Mouse (Mus musculus) hindbrain, embryonic 11.5 days (tissue): ENCODE measurements at regions not wholly inside any gene's neighbourhood (a gene's known extent, or its start where the extent isn't known, plus 50 kb on each side); places are given as distances from the start of the nearest gene placed in this dataset.

Experiments
- ATAC-seq: fragments of 200-750 bp; cut with Nextera tagmentation; 2 replicates; pipeline ENCODE4 v1.8.0; 2017; ENCODE audit warnings: mild to moderate bottlenecking, moderate TSS enrichment, moderate library complexity; ENCODE audit not compliant: low FRiP score
- DNase-seq: peaks from one replicate; pipeline ENCODE4 v3.0.0-alpha.2; 2015; ENCODE audit warnings: low spot score
- H3K27ac ChIP-seq: fragments of 300-500 bp; sonication (generic); 2 replicates; pipeline ENCODE4 v1.5.1; 2014; ENCODE audit warnings: mild to moderate bottlenecking, low read depth, low read length
- H3K27me3 ChIP-seq: fragments of 300-500 bp; sonication (generic); 2 replicates; pipeline ENCODE4 v1.6.1; 2014; ENCODE audit warnings: mild to moderate bottlenecking, low read length, moderate library complexity, mixed read lengths; ENCODE audit not compliant: control insufficient read depth, insufficient read depth
- H3K36me3 ChIP-seq: fragments of 300-500 bp; sonication (generic); 2 replicates; pipeline ENCODE4 v1.6.1; 2014; ENCODE audit warnings: mild to moderate bottlenecking, low read length, moderate library complexity, mixed read lengths; ENCODE audit not compliant: control insufficient read depth, insufficient read depth
- H3K4me1 ChIP-seq: fragments of 300-500 bp; sonication (generic); replicated peaks from 2 replicates; pipeline ENCODE4 v1.6.1; 2014; ENCODE audit warnings: low read length, mixed read lengths; ENCODE audit not compliant: control insufficient read depth, insufficient read depth
- H3K4me2 ChIP-seq: fragments of 300-500 bp; sonication (generic); replicated peaks from 2 replicates; pipeline ENCODE4 v1.6.1; 2014; ENCODE audit warnings: mild to moderate bottlenecking, low read depth, low read length
- H3K4me3 ChIP-seq: fragments of 300-500 bp; sonication (generic); 2 replicates; pipeline ENCODE4 v1.5.1; 2014; ENCODE audit warnings: low read depth, low read length
- H3K9ac ChIP-seq: fragments of 300-500 bp; sonication (generic); 2 replicates; pipeline ENCODE4 v1.6.1; 2014; ENCODE audit warnings: low read depth, low read length
- H3K9me3 ChIP-seq: fragments of 300-500 bp; sonication (generic); 2 replicates; pipeline ENCODE4 v1.6.1; 2016; ENCODE audit warnings: low read length; ENCODE audit not compliant: control insufficient read depth
- WGBS: fragments of 180-500 bp; shearing (Covaris S2); extraction: QIAGEN DNeasy Blood & Tissue Kit; methylation state at CpG from one replicate; pipeline ENCODE4 v1.1.7; 2014; 5-methylcytosine and 5-hydroxymethylcytosine counted together

DNA sequence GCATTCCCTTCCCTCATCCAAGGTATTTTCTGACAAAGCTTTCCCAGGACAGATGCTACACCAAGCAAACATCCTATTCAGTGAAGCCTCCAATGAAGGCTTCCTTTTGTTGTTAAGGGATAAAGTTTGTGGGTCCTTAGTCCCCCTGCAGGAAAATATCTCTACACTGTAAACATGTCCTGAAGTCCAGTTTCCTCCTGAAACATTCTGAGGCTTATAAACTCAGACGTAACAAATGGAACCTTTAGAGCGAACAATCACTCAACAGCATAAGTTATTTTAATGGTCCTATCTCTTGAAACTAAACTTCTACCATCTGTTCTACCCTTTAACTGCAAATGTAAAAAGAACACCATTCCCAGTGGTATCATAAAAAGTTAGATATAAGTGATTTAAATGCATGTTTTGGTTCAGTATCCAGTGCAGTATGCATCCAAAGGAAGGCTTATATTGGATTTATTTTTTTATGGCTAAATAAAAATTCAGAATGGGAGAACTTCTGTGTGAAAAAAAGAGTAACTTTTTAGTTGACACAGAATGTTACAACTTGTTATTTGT, 115.1 kb upstream of the Tapt1 start:
- no peaks in the 10 kb centered on the region for H3K4me1 ChIP-seq
- no peak overlapping the region for H3K4me3 ChIP-seq
- H3K27me3 ChIP-seq: no peaks in the 10 kb centered on the region
- no peaks in the 10 kb centered on the region for H3K9me3 ChIP-seq
- DNase-seq (no peak), ATAC-seq (no peak)
- H3K27ac ChIP-seq: no peak overlapping the region
- H3K4me2 ChIP-seq: no peak overlapping the region
- H3K36me3 ChIP-seq: no peaks in the 10 kb centered on the region
- WGBS: 93% methylated on average over 2 of the region's 2 CpGs
- H3K9ac ChIP-seq: no peak overlapping the region

DNA sequence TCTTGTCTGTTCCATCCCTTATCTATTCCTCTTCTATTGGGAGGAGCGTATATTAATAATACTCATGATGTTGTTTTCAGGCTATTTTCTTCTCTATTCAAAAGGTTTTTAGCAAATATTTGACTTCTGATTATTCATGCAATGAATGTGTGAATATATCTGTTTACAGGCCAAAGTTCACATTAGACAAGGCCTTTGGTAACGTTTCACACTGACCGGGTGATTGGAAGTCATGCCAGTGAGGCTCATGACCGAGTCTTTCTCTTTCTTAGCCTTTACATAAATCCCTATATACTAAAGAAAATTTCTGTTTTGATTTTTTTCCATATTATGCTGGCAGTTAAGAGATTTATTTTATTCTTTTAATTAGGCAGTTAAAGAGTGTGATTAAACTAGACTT, 112.2 kb upstream of the Tapt1 start:
- H3K27me3 ChIP-seq: no peaks in the 10 kb centered on the region
- H3K4me1 ChIP-seq: no peaks in the 10 kb centered on the region
- WGBS: 93% methylated on average over 4 of the region's 4 CpGs
- no peaks in the 10 kb centered on the region for H3K36me3 ChIP-seq
- no peaks in the 10 kb centered on the region for H3K9me3 ChIP-seq
- H3K4me2 ChIP-seq: no peak overlapping the region
- H3K4me3 ChIP-seq: no peak overlapping the region
- H3K9ac ChIP-seq: no peak overlapping the region
- ATAC-seq: no peak
- no peak overlapping the region for H3K27ac ChIP-seq
- no peak for DNase-seq

DNA sequence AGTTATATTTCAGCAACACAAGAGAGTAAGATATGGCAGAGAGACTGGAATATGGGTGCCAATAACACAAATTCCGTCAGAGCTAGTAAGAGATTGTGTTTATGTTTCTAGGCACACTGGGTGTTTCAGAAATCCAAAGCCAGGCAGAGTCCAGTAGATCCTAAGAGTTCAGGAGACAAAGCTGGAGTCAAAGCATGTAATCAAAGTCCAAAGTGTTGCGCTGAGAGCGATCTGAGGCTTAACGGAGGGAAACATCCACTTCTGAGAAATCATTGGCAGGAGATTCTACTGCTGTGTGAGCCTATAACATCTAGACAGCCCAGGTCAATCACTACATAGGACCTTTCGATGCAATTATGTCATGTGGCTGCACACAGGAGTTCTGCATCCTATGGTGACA, 109.3 kb upstream of the Tapt1 start:
- ATAC-seq: no peak

DNA sequence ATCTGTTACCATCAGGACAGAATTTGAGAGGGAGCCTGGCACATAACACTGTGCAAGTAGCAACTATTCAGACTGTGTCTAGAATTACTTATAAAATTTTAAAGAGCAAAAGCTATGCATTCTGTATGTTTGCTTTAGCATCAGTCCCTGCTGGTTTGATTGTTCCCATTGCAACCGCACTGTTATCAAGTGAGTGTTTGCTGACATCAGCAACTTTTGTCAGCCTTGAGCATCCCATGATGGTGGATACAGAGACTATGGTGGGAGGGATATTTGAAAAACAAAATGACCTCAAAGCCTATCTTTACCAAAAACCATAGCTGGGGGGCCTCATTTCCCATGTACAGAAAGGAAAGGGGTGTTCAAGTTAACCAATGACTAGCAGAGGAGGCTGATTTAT, 93.2 kb upstream of the Tapt1 start:
- H3K9ac ChIP-seq: no peak overlapping the region
- no peak overlapping the region for H3K27ac ChIP-seq
- 96% methylated on average over 1 of the region's 1 CpGs for WGBS
- no peaks in the 10 kb centered on the region for H3K4me1 ChIP-seq
- H3K4me3 ChIP-seq: no peak overlapping the region
- H3K36me3 ChIP-seq: no peaks in the 10 kb centered on the region
- DNase-seq (no peak), ATAC-seq (no peak)
- no peak overlapping the region for H3K4me2 ChIP-seq
- no peaks in the 10 kb centered on the region for H3K27me3 ChIP-seq
- no peaks in the 10 kb centered on the region for H3K9me3 ChIP-seq

More for the DNA sequence above, 109.3 kb upstream of the Tapt1 start:
- Histone ChIP-seq H3K27ac (no peak overlapping the region), H3K4me2 (no peak overlapping the region), H3K4me1 (no peaks in the 10 kb centered on the region), H3K9me3 (no peaks in the 10 kb centered on the region), H3K27me3 (no peaks in the 10 kb centered on the region), H3K4me3 (no peak overlapping the region), H3K9ac (no peak overlapping the region), H3K36me3 (no peaks in the 10 kb centered on the region)
- no peak for DNase-seq
- WGBS: 93% methylated on average over 5 of the region's 5 CpGs

DNA sequence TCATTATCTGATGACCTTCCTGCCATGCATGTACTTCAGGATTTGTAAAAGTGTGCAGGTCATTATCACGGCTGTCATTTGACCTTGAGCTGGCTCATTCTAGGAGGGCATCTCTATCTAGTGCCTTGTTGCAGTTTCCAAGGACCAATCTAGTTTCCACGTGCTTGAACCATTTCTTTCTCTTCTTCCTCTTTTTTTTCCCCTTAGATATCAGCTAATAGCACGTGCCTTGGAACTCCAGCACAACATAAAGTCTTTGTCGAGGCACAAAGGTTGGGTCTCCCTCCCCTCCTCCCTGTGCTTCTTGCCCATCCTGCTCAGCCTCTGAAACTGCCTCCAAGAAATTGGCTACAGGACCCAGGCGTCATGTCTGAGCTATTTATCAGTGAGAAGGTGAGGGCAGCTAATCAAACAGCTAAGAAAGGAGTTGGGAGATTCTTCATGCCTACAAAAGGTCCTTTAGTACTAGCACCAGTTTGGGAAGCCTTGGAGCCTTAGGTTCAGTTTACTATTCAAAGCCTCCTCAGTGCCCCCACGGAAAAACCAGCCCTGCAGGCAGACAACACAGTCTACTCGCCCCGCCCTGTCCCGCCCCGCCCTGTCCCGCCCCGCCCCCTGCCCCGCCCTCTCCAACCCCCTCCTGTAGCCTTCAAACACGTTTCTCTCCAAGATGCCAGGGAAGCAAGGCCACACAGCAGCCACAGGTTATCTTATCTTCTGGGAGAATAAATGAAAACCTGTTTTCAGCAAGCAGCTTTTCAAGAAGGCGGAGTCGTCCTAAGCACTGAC, 80.5 kb upstream of the Tapt1 start:
- H3K36me3 ChIP-seq: no peaks in the 10 kb centered on the region
- no peak overlapping the region for H3K9ac ChIP-seq
- H3K4me2 ChIP-seq: no peak overlapping the region
- H3K9me3 ChIP-seq: no peaks in the 10 kb centered on the region
- DNase-seq (peak; percentile 5), ATAC-seq (no peak)
- no peak overlapping the region for H3K27ac ChIP-seq
- H3K4me1 ChIP-seq: no peaks in the 10 kb centered on the region
- H3K4me3 ChIP-seq: no peak overlapping the region
- no peaks in the 10 kb centered on the region for H3K27me3 ChIP-seq
- WGBS: 19% methylated on average over 16 of the region's 16 CpGs

DNA sequence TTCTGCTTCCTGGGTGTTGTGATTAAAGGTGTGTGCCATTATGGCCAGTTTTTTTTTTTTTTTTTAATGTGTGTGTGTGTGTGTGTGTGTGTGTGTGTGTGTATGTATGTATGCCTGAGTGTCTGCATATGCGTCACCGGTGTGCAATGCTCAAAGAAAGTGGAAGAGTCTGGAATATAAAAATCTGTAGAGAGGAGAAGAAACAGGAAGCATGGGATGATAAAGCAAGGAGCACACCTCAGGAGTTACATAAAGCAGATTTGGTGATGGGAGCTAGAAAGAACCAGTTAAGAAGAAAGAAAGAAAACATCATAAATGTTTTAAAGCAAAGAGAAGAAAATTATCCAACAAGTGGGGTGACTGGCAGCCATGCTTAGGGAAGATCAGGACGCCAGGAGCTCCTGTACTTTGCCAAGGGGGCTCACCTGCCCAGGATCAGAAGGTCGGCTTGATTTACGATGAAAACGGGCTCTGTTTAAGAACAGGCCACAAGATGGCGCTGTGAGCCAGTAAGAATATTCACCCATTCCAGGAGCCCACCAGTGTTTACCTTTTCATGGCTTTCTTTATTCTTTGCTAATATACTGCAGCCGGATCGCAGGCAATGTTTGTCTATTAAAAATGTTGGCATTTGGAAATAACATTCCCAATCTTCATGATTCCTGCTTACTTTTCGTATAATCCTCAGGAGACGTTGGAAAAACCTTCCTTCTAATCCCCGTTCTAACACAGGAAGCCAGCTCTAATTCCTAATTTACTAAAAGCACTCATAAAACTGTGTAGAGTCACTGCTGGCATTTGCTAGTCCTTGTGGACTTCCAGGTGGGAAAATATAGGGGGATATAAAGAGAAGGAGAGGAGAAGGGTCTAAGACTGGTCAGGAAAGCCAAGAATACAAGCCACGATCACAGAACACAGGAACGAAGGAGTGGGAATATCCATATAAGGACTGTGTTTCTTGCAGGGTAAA, 77.7 kb upstream of the Tapt1 start:
- Histone ChIP-seq H3K9ac (no peak overlapping the region), H3K36me3 (no peaks in the 10 kb centered on the region), H3K27me3 (no peaks in the 10 kb centered on the region), H3K4me1 (no peaks in the 10 kb centered on the region), H3K4me2 (no peak overlapping the region), H3K27ac (no peak overlapping the region), H3K9me3 (no peaks in the 10 kb centered on the region), H3K4me3 (no peak overlapping the region)
- DNase-seq (peak; percentile 85), ATAC-seq (peak; percentile 57; the same call in 1 of the 2 replicates)
- 36% methylated on average over 14 of the region's 14 CpGs for WGBS

DNA sequence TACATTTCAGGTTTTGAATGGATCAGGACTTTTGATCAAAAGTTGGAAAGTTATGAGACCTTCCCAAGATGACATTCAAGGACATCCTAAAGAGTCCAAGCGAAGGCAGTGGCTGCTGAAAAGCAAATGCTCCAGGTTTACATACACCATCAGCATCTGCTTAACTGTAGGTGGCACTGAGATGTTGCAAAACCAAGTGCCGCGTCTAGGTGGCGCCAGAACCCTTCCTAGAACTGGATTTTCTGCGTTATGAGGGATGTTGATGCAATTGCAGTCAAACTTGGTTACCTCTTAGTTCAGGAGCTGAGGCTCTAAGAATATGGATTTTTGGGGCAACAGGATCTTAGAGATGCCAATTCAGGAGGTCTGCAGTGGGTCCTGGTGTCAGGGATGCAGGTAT, 58.0 kb upstream of the Tapt1 start:
- Histone ChIP-seq H3K9me3 (no peaks in the 10 kb centered on the region), H3K9ac (no peak overlapping the region), H3K36me3 (no peaks in the 10 kb centered on the region), H3K4me2 (no peak overlapping the region), H3K4me1 (no peaks in the 10 kb centered on the region), H3K27me3 (no peaks in the 10 kb centered on the region), H3K27ac (no peak overlapping the region), H3K4me3 (no peak overlapping the region)
- DNase-seq: peak; percentile 93
- 18% methylated on average over 5 of the region's 5 CpGs for WGBS
- no peak for ATAC-seq
